9 mouse cellular contexts compared by ENCODE assay signal in the genomic region with DNA sequence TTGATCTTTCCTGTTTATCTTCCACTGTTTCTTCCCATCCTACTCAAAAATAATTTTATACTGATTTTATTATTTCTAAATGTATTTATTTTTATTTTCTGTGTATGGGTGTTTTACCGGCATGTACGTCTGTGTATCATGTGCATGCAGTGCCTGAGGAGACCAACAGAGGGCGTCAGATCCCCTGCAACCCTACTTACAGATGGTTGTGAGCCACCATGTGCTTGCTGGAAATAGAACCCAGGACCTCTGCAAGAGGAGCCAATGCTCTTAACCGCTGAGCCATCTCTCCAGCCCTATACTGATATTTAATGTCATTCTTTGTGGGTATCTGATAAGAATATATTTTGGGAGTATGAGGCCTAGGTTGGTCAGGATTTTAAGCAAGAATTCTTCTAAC.
DNase-seq lines count a peak whose midpoint lies in the region; ATAC-seq and TF ChIP-seq lines count a peak whose summit lies in the region.
"Had no signal": no experiment of that assay in that cellular context is flagged by ENCODE, and none has a peak within 500 bp of the region (broad histone marks: within the 10 kb centered on the region; RNA-seq: fewer than 3 reads in every experiment).

No protein-coding gene starts in this region.

- H3K36me3 ChIP-seq in heart, embryonic 14.5 days (ENCODE audit: control insufficient read depth, insufficient read depth, low read length): no peaks in the 10 kb centered on the region
- no peaks in the 10 kb centered on the region for H3K36me3 ChIP-seq in spleen, adult 2 months (ENCODE audit: control insufficient read depth, insufficient read depth, low read length)
- no peaks in the 10 kb centered on the region for H3K36me3 ChIP-seq in small intestine, adult 2 months (ENCODE audit: control insufficient read depth, insufficient read depth, low read length)
- H3K36me3 ChIP-seq: neural tube, embryonic 12.5 days had no signal

- whole genome bisulfite sequencing in heart, embryonic 14.5 days: 78% methylated on average over 4 of the region's 4 CpGs
- 95% methylated on average over 4 of the region's 4 CpGs for WGBS in spleen, adult 2 months
- WGBS in small intestine, adult 2 months: 86% methylated on average over 4 of the region's 4 CpGs

- no peaks in the 10 kb centered on the region for H3K4me1 ChIP-seq in heart, embryonic 14.5 days (ENCODE audit: control insufficient read depth in 2 of 2, insufficient read depth in 2 of 2, low read length in 2 of 2)
- H3K4me1 ChIP-seq in spleen, adult 2 months (ENCODE audit: control insufficient read depth, insufficient read depth, insufficient read length): no peaks in the 10 kb centered on the region
- H3K4me1 ChIP-seq in small intestine, adult 2 months (ENCODE audit: control insufficient read depth, insufficient read depth, insufficient read length, low read length): peaks cover 10% of the 10 kb centered on the region; the same call in 1 of the 2 replicates
- H3K4me1 ChIP-seq: neural tube, embryonic 12.5 days had no signal

- peak overlapping the region; percentile 40 to 45; a peak in 3 of 4 replicates for H3K27ac ChIP-seq in heart, embryonic 14.5 days (replicated peaks in 1 of 2; ENCODE audit: control insufficient read depth in 1 of 2, insufficient read depth in 1 of 2, low read depth in 2 of 2, low read length in 2 of 2)
- H3K27ac ChIP-seq in spleen, adult 2 months (ENCODE audit: insufficient read depth, low read length): no peak overlapping the region
- no peak overlapping the region for H3K27ac ChIP-seq in small intestine, adult 2 months (ENCODE audit: insufficient read depth, low read depth, low read length)
- H3K27ac ChIP-seq: neural tube, embryonic 12.5 days had no signal

- peak; percentile 8; the same call in 1 of the 2 replicates for TF ChIP-seq CTCF in spleen, adult 2 months (IDR thresholded peaks at IDR 0.05; ENCODE audit: extremely low read depth, insufficient read depth, insufficient read length, insufficient replicate concordance)
- TF ChIP-seq CTCF in small intestine, adult 2 months (IDR thresholded peaks at IDR 0.05; ENCODE audit: extremely low read depth, insufficient read length, insufficient replicate concordance, low read depth, low read length): peak; percentile 36; the same call in 1 of the 2 replicates

- H3K4me2 ChIP-seq in heart, embryonic 14.5 days (ENCODE audit: low read length): no peak overlapping the region
- H3K4me2 ChIP-seq: neural tube, embryonic 12.5 days had no signal

- no peak overlapping the region for H3K9ac ChIP-seq in heart, embryonic 14.5 days (ENCODE audit: low read length)
- H3K9ac ChIP-seq: neural tube, embryonic 12.5 days had no signal

- TF ChIP-seq POLR2A in spleen, adult 2 months (IDR thresholded peaks at IDR 0.05; ENCODE audit: low read depth, low read length): no peak
- TF ChIP-seq POLR2A in small intestine, adult 2 months (IDR thresholded peaks at IDR 0.05; ENCODE audit: low read depth, low read length): no peak

- intact Hi-C loops in heart, postnatal 10 days (cut with DNase I): no loop called here

- H3K9me3 ChIP-seq in heart, embryonic 14.5 days (ENCODE audit: control insufficient read depth, low read length): no peaks in the 10 kb centered on the region
- H3K9me3 ChIP-seq: neural tube, embryonic 12.5 days had no signal

- ATAC-seq in heart, embryonic 14.5 days (ENCODE audit: insufficient number of reproducible peaks, insufficient read depth, low FRiP score, low read depth): no peak
- no peak for ATAC-seq in granulocyte monocyte progenitor cell, adult 5-6 weeks (replicated peaks; ENCODE audit: poor library complexity, severe bottlenecking)

- DNase-seq in heart, postnatal 10 days: no peak
- no peak for DNase-seq in spleen, adult 2 months (ENCODE audit: low read depth in 1 of 2, low spot score in 2 of 2)
- no peak for DNase-seq in spleen, postnatal 14 days (ENCODE audit: low spot score in 2 of 2)
- peak; percentile 87 for DNase-seq in ZHBTc4 (ENCODE audit: low read depth, low spot score)
- no peak for DNase-seq in embryo, embryonic 11 days

- H3K27me3 ChIP-seq in heart, embryonic 14.5 days (ENCODE audit: control insufficient read depth, insufficient read depth, low read length): no peaks in the 10 kb centered on the region
- H3K27me3 ChIP-seq in spleen, adult 2 months (ENCODE audit: control insufficient read depth, insufficient read depth, low read length): no peaks in the 10 kb centered on the region
- H3K27me3 ChIP-seq in small intestine, adult 2 months (ENCODE audit: control insufficient read depth, insufficient read depth, low read length): no peaks in the 10 kb centered on the region; the same call in 1 of the 2 replicates
- H3K27me3 ChIP-seq: neural tube, embryonic 12.5 days had no signal

- H3K4me3 ChIP-seq in heart, embryonic 14.5 days (ENCODE audit: control insufficient read depth in 1 of 2, insufficient read depth in 1 of 2, low read depth in 1 of 2, low read length in 2 of 2): no peak overlapping the region
- H3K4me3 ChIP-seq in spleen, adult 2 months (ENCODE audit: extremely low read depth, insufficient read depth, insufficient read length): no peak overlapping the region
- no peak overlapping the region for H3K4me3 ChIP-seq in small intestine, adult 2 months (ENCODE audit: low read depth, low read length)
- H3K4me3 ChIP-seq: neural tube, embryonic 12.5 days had no signal

Comparison
In these comparisons a context has a peak if more than half of its experiments do, and no peak if none do; other contexts are left out.
1. H3K27ac ChIP-seq: peak in heart, embryonic 14.5 days (2 of 2); none in spleen, adult 2 months (single experiment) and small intestine, adult 2 months (single experiment).